Mouse (Mus musculus) MEL (cell line): ENCODE results near the gene Gpr146. TPM values are rescaled to one million over a fixed set of nuclear protein-coding genes. Genes with fewer than 3 reads are reported as not detected.
A peak's percentile ranks its signal among the peaks of the same experiment; 100 is the strongest.

Source experiments
- DNase-seq: peaks from one replicate; pipeline ENCODE4 v3.0.0; 2011; ENCODE audit warnings: low read depth, low spot score
- H3K27ac ChIP-seq: 2 replicates; pipeline ENCODE4 v1.5.1; 2012; ENCODE audit warnings: low read depth, mild to moderate bottlenecking, control low read depth, low read length, moderate library complexity; ENCODE audit not compliant: control insufficient read depth
- H3K27me3 ChIP-seq, 2 experiments: fragments of 150-350 bp in 1 of 2; sonication (generic) in 1 of 2; 2 replicates each; pipeline ENCODE4 v1.6.1; 2012; ENCODE audit warnings: low read length in 2 of 2, mild to moderate bottlenecking in 2 of 2, improper control_type of control experiment in 1 of 2, moderate library complexity in 1 of 2; ENCODE audit not compliant: insufficient read depth in 2 of 2, control insufficient read depth in 1 of 2
- H3K36me3 ChIP-seq, 2 experiments: 2 replicates each; pipeline ENCODE4 v1.6.1; 2012 to 2014; ENCODE audit warnings: low read length in 2 of 2, improper control_type of control experiment in 1 of 2, inconsistent platforms in 1 of 2, mild to moderate bottlenecking in 1 of 2; ENCODE audit not compliant: insufficient read depth in 2 of 2, control insufficient read depth in 1 of 2
- H3K4me1 ChIP-seq, 2 experiments: fragments of 150-350 bp in 1 of 2; sonication (generic) in 1 of 2; 2 replicates each; pipeline ENCODE4 v1.6.1; 2012; ENCODE audit warnings: low read length in 2 of 2, improper control_type of control experiment in 1 of 2, mild to moderate bottlenecking in 1 of 2; ENCODE audit not compliant: insufficient read depth in 2 of 2, control insufficient read depth in 1 of 2
- H3K4me3 ChIP-seq, 2 experiments: fragments of 150-350 bp in 1 of 2; sonication (generic) in 1 of 2; 2 replicates each; pipeline ENCODE4 v1.5.1; 2012; ENCODE audit warnings: low read depth in 2 of 2, low read length in 2 of 2, mild to moderate bottlenecking in 2 of 2, moderate library complexity in 2 of 2, control low read depth in 1 of 2, improper control_type of control experiment in 1 of 2; ENCODE audit not compliant: control insufficient read depth in 1 of 2, insufficient read depth in 1 of 2
- H3K79me2 ChIP-seq: 2 replicates; pipeline ENCODE4 v1.6.1; 2012; ENCODE audit warnings: mild to moderate bottlenecking, low read length, moderate library complexity; ENCODE audit not compliant: control insufficient read depth, poor library complexity, insufficient read depth
- H3K9ac ChIP-seq: 2 replicates; pipeline ENCODE4 v1.6.1; 2012; ENCODE audit warnings: low read depth, mild to moderate bottlenecking, control low read depth, low read length, moderate library complexity; ENCODE audit not compliant: control insufficient read depth, poor library complexity, severe bottlenecking
- H3K9me3 ChIP-seq: fragments of 150-350 bp; sonication (generic); replicated peaks from 2 replicates; pipeline ENCODE4 v1.6.1; 2012; ENCODE audit warnings: mild to moderate bottlenecking, low read length, improper control_type of control experiment, moderate library complexity; ENCODE audit not compliant: insufficient read depth
- CHD1 ChIP-seq: IDR thresholded peaks from 2 replicates; pipeline ENCODE4 v1.6.1; 2012; ENCODE audit warnings: low read depth, mild to moderate bottlenecking, inconsistent platforms, low read length, improper control_type of control experiment
- CHD2 ChIP-seq: IDR thresholded peaks from 2 replicates; pipeline ENCODE4 v1.6.1; 2011; ENCODE audit warnings: low read length, improper control_type of control experiment
- CTCF ChIP-seq, 3 experiments: IDR thresholded peaks in 2 of 3; conservative IDR thresholded peaks in 1 of 3; 2 replicates each; pipeline ENCODE4 v1.5.1; 2011 to 2012; ENCODE audit warnings: low read length in 3 of 3, low read depth in 2 of 3, mild to moderate bottlenecking in 2 of 3, improper control_type of control experiment in 1 of 3, inconsistent platforms in 1 of 3, mixed read lengths in 1 of 3, moderate library complexity in 1 of 3; ENCODE audit not compliant: control insufficient read depth in 1 of 3, insufficient read depth in 1 of 3, poor library complexity in 1 of 3, severe bottlenecking in 1 of 3
- EP300 ChIP-seq, 2 experiments: IDR thresholded peaks; 2 replicates each; pipeline ENCODE4 v1.6.1; 2011; ENCODE audit warnings: improper control_type of control experiment in 2 of 2, low read length in 2 of 2, low read depth in 1 of 2, mild to moderate bottlenecking in 1 of 2
- ETS1 ChIP-seq: IDR thresholded peaks from 2 replicates; pipeline ENCODE4 v1.6.1; 2012; ENCODE audit warnings: low read depth, mild to moderate bottlenecking, inconsistent platforms, low read length, improper control_type of control experiment, moderate library complexity
- JUND ChIP-seq: IDR thresholded peaks from 2 replicates; pipeline ENCODE4 v1.6.1; 2011; ENCODE audit warnings: low read depth, mild to moderate bottlenecking, improper control_type of control experiment, low read length
- KAT2A ChIP-seq: conservative IDR thresholded peaks from 2 replicates; pipeline ENCODE4 v1.6.1; 2012; ENCODE audit warnings: low read depth, low read length, improper control_type of control experiment, inconsistent platforms
- MAZ ChIP-seq: IDR thresholded peaks from 2 replicates; pipeline ENCODE4 v1.6.1; 2012; ENCODE audit warnings: low read depth, mild to moderate bottlenecking, inconsistent platforms, low read length, improper control_type of control experiment
- MYB ChIP-seq: IDR thresholded peaks from 2 replicates; pipeline ENCODE4 v1.6.1; 2011; ENCODE audit warnings: mild to moderate bottlenecking, low read depth, low read length, improper control_type of control experiment
- NRF1 ChIP-seq: IDR thresholded peaks from 2 replicates; pipeline ENCODE4 v1.6.1; 2014; ENCODE audit warnings: low read depth, mild to moderate bottlenecking, inconsistent platforms, low read length, improper control_type of control experiment, moderate library complexity; ENCODE audit not compliant: poor library complexity, insufficient read depth, severe bottlenecking
- POLR2AphosphoS5 ChIP-seq: IDR thresholded peaks from 2 replicates; pipeline ENCODE4 v1.6.1; 2012; ENCODE audit warnings: low read depth, borderline replicate concordance, mild to moderate bottlenecking, inconsistent platforms, low read length, moderate library complexity, mixed read lengths
- RCOR1 ChIP-seq: IDR thresholded peaks from 2 replicates; pipeline ENCODE4 v1.6.1; 2012; ENCODE audit warnings: low read depth, mild to moderate bottlenecking, inconsistent platforms, low read length, improper control_type of control experiment
- SIN3A ChIP-seq: IDR thresholded peaks from 2 replicates; pipeline ENCODE4 v1.6.1; 2012; ENCODE audit warnings: low read length, improper control_type of control experiment, inconsistent platforms
- SMC3 ChIP-seq: IDR thresholded peaks from 2 replicates; pipeline ENCODE4 v1.6.1; 2011; ENCODE audit warnings: low read depth, low read length, improper control_type of control experiment
- TBP ChIP-seq: IDR thresholded peaks from 2 replicates; pipeline ENCODE4 v1.8.0; 2011; ENCODE audit warnings: low read depth, low read length, improper control_type of control experiment
- UBTF ChIP-seq: IDR thresholded peaks from 2 replicates; pipeline ENCODE4 v1.6.1; 2012; ENCODE audit warnings: low read depth, mild to moderate bottlenecking, inconsistent platforms, low read length, improper control_type of control experiment, moderate library complexity, borderline replicate concordance; ENCODE audit not compliant: insufficient read depth
- ZC3H11A ChIP-seq: IDR thresholded peaks from 2 replicates; pipeline ENCODE4 v1.6.1; 2012; ENCODE audit warnings: low read depth, mild to moderate bottlenecking, inconsistent platforms, low read length, improper control_type of control experiment
- ZMIZ1 ChIP-seq: IDR thresholded peaks from 2 replicates; pipeline ENCODE4 v1.6.1; 2012; ENCODE audit warnings: low read depth, mild to moderate bottlenecking, inconsistent platforms, low read length, improper control_type of control experiment, moderate library complexity
- ZNF384 ChIP-seq: IDR thresholded peaks from 2 replicates; pipeline ENCODE4 v1.6.1; 2012; ENCODE audit warnings: low read depth, mild to moderate bottlenecking, inconsistent platforms, low read length, improper control_type of control experiment
- polyA plus RNA-seq, 2 experiments: library from polyadenylated mRNA; stranded (reverse) in 1 of 2; unstranded in 1 of 2; fragments of >175 nt in 1 of 2; fragments of >200 nt in 1 of 2; gene quantifications; 2 replicates each; pipeline versions ENCODE4 v1.2.1 to v1.2.4; 2012; ENCODE audit warnings: low replicate concordance in 2 of 2, low read depth in 1 of 2; ENCODE audit not compliant: insufficient read length in 2 of 2, insufficient read depth in 1 of 2, missing spikeins in 1 of 2
- total RNA-seq: library from RNA; depleted of rRNA; stranded (reverse); fragments of 300-350 nt; gene quantifications from 2 replicates; pipeline ENCODE4 v1.2.3, GENCODE M21; 2012

Gene Gpr146
- total and polyA plus RNA-seq, 3 experiments: 0.92 to 4.5 TPM; not detected in 1

DNA sequence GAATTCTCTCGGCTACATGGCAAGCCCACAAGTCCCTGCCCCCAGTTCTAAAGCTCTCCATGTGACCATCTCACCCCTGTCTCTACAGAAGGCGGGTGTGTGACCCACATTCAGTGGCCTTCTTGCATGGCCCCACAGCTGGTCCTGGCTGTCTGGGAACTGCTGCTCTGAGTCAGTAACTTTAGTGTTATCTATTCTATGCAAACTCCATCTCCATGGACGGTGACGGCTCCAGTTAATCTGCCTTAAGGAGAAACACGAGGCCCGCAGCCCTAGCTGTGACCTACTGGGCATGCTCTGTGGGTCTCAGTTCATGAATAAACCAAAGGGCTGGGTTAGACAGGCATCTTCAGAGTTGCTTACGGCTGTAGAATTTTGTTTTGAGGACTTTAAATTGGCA is 16.9 kb downstream of the Gpr146 start:
- Histone ChIP-seq H3K9me3 (no peaks in the 10 kb centered on the region), H3K9ac (no peak overlapping the region), H3K4me1 (peaks cover 20 to 31% of the 10 kb centered on the region in 2 experiments), H3K27ac (peak overlapping the region; percentile 33; the same call in 1 of the 2 replicates)
- no peak for TF ChIP-seq CHD1
- no peak for TF ChIP-seq JUND
- peak; percentile 65 for TF ChIP-seq ETS1
- TF ChIP-seq NRF1: peak; percentile 63
- no peak for TF ChIP-seq MYB
- TF ChIP-seq, all 39 proteins: peak for 2
- Histone ChIP-seq H3K4me3 (no peak overlapping the region), H3K79me2 (0 out of 2 replicates have a peak, but pooled peaks cover 5% of the 10 kb centered on the region), H3K36me3 (peaks cover 0 to 22% of the 10 kb centered on the region in 2 experiments; a peak in 2 of 4 replicates), H3K27me3 (no peaks in the 10 kb centered on the region)
- DNase-seq: peak; percentile 61

DNA sequence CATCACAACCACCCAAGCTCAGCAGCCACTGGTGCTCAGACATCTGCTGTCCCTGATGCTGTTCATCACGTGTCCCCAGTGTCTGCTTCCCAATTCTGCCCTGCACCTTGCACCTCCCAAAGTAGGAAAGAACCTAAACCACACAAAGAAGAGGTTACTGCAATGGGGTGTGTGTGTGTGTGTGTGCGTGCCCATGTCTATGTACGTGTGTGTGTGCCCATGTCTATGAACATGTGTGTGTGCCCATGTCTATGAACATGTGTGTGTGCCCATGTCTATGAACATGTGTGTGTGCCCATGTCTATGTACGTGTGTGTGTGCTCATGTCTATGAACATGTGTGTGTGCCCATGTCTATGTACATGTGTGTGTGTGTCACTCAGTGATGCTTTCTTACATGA is 18.0 kb downstream of the Gpr146 start:
- TF ChIP-seq KAT2A (no peak), RCOR1 (no peak), MAZ (no peak), ZC3H11A (no peak), SMC3 (no peak), TBP (no peak), POLR2AphosphoS5 (peak; percentile 85; the same call in 1 of the 2 replicates), EP300 (IDR thresholded peaks at IDR 0.05; ENCODE audit: low read depth in 1 of 2, low read length in 2 of 2) (no peak)
- Histone ChIP-seq H3K4me1 (peaks cover 14 to 26% of the 10 kb centered on the region in 2 experiments), H3K79me2 (0 out of 2 replicates have a peak, but pooled peaks cover 5% of the 10 kb centered on the region)

DNA sequence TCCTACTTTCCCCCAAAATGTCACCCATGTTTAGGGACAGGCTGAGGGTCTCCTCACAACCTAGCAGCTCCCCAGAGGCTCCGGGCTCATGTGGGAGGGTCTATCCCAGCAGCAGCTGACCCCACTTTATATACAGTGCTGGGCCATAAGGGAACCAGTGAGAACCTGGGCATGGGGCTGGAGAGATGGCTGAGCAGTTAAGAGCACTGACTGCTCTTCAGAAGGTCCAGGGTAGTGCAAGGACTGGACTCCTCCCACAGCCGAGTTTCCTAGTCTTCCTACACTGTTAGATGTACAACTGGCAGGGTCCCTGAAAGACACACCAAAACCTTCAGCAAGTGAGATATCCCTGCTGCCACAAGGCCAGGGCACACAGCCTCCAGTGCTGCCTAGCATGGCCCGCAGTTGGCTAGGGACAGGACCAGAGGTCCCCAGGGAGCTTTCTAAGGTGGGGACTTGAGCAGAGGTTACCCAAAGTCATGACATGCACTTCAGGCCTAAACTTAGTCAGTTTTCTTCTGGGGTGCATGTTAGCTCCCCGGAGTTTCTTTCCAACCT is 19.9 kb downstream of the Gpr146 start:
- Histone ChIP-seq H3K9ac (no peak overlapping the region), H3K79me2 (0 out of 2 replicates have a peak, but pooled peaks cover 1% of the 10 kb centered on the region), H3K4me3 (no peak overlapping the region), H3K27me3 (no peaks in the 10 kb centered on the region), H3K36me3 (peaks cover 0 to 15% of the 10 kb centered on the region in 2 experiments; a peak in 2 of 4 replicates), H3K27ac (no peak overlapping the region), H3K4me1 (peaks cover 12 to 17% of the 10 kb centered on the region in 2 experiments), H3K9me3 (no peaks in the 10 kb centered on the region)
- no peak for DNase-seq
- no peak for TF ChIP-seq SIN3A
- no peak for TF ChIP-seq ZMIZ1
- TF ChIP-seq ZNF384: no peak
- no peak for TF ChIP-seq ZC3H11A
- no peak for TF ChIP-seq CTCF (IDR thresholded peaks at IDR 0.05 in 2 of 3, conservative IDR thresholded peaks at IDR 0.05 in 1 of 3; ENCODE audit: control insufficient read depth in 1 of 3, insufficient read depth in 1 of 3, low read depth in 2 of 3, low read length in 3 of 3, poor library complexity in 1 of 3, severe bottlenecking in 1 of 3)
- TF ChIP-seq CHD2: no peak
- no peak for TF ChIP-seq MYB
- TF ChIP-seq UBTF: no peak
- TF ChIP-seq ETS1: no peak

More for the DNA sequence above, 18.0 kb downstream of the Gpr146 start:
- DNase-seq: no peak
- no peak overlapping the region for H3K4me3 ChIP-seq
- H3K27me3 ChIP-seq: no peaks in the 10 kb centered on the region
- no peak overlapping the region for H3K9ac ChIP-seq
- H3K27ac ChIP-seq: no peak overlapping the region
- H3K9me3 ChIP-seq: no peaks in the 10 kb centered on the region
- H3K36me3 ChIP-seq: peaks cover 0 to 18% of the 10 kb centered on the region in 2 experiments; a peak in 2 of 4 replicates
